Mouse (Mus musculus): ENCODE measurements around the gene Olfr293.

The Olfr293 gene

GRCm38 (mm10) chr7:86648761-86649160, at the start of gene Olfr293:
Olfr293 (plus strand) TSS chr7:86649061.
- DNase-seq (ENCODE audit: low read depth, low spot score) = no peak

DNA sequence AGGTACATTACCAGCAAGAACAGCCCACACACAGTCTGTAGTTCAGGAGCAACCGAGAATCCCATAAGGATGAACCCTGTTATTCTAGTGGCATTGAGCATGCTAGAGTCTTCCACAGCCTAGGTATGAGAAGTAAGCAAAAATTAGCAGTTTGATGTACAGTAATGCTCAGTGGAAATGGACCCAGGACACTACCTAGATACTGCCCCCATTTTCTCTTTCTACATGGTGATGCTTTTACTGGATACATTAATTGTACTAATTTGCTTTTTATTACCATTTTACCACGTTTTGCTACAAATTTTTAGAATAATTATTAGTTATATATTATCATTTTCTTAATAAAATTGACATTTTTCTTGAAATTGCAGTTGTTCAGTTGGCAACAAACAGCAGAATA, 32.3 kb upstream of the Olfr293 start, which contains the start of gene Olfr294:
Gene Olfr294 (minus strand): TSS at position 101 of the 400 bp plus-strand sequence.
- DNase-seq (ENCODE audit: low read depth, low spot score) = no peak

- no peak for DNase-seq (ENCODE audit: low read depth, low spot score)
Observed at GRCm38 (mm10) chr7:86688030-86688429, 39.2 kb downstream of the Olfr293 start, which contains the start of gene Olfr292. Olfr292 (plus strand) TSS chr7:86688330.

Measured in R1 (cell line).